Mouse (Mus musculus) gastrocnemius, adult 8-10 months (tissue): ENCODE data around the gene Gaa. TPM values are rescaled to one million over a fixed set of nuclear protein-coding genes. Genes with fewer than 3 reads are reported as not detected.
"Not testable (repeated sequence)": the region's sequence is repeated elsewhere in the genome, so short reads cannot be mapped to it uniquely, and the experiment has no call there.

ENCODE experiments used
- DNase-seq, 2 experiments: peaks; one replicate each; pipeline ENCODE4 v3.0.0; 2022; ENCODE audit warnings: low spot score in 2 of 2
- total RNA-seq, 4 experiments: library from RNA; stranded (reverse); gene quantifications; 2 replicates each; pipeline ENCODE4 v1.2.4; 2022

Gene Gaa
- total RNA-seq, 4 experiments from 2014 or later: 187 to 198 (median 192) TPM

DNA sequence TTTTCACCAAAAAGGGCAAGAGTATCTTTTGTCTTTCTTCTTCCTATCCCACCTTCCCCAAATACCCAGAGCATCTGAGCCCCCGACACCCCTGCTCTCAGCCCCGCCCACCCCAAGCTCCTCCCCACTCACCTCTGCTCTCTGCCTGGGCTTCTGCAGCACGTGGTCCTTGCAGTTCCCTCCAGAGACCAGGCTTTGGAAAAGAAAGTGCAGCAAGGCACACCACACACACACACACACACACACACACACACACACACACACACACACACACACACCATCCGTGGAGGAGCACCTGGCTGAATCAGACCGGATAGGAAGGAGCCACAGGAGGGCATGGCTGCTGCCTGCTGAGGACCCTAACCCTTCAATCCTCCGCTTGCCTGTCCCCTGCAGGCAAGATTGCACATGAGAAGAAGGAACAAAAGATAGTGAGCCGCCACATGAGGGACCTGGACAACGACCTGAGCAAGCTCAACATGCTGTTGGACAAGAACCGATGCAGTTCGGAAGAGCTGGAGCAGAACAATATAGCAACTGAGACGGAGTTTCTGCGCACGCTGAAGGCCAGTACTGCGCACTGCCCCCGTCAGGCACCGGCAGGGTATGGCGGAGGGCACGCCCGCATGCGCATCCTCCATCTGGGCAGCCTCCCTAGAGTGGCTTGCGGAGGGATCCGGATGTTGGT lies 14.7 kb upstream of the Gaa start:
- no peak for DNase-seq

DNA sequence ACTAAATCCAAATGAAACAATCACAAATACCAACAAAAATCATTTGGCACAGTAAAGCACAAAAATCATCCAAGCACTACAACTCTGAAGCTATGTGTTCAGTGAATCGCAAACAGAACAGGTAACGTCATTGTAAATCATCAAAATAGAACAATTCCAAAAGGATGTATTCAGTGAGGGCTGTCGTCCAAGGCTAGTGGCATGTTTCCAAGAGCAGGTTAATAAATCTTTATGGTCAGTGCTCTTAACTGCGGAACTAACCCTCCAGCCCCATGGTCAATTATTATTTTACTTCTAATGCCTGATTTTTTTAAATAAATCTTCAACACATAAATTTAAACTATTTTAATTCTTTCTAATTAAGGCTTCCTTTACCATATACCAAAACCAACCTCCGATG lies 11.1 kb upstream of the Gaa start:
- not testable (repeated sequence) for DNase-seq

GRCm38 (mm10) chr11:119258216-119258571 lies 9.5 kb upstream of the Gaa start:
- DNase-seq: no peak

GRCm38 (mm10) chr11:119258572-119259322 lies 8.9 kb upstream of the Gaa start:
- DNase-seq: peak; percentile 52 to 55

GRCm38 (mm10) chr11:119259977-119260376 lies 7.7 kb upstream of the Gaa start:
- DNase-seq: no peak

- DNase-seq: no peak
These were observed 3.3 kb upstream of the Gaa start for GRCm38 (mm10) chr11:119264413-119264812.

DNA sequence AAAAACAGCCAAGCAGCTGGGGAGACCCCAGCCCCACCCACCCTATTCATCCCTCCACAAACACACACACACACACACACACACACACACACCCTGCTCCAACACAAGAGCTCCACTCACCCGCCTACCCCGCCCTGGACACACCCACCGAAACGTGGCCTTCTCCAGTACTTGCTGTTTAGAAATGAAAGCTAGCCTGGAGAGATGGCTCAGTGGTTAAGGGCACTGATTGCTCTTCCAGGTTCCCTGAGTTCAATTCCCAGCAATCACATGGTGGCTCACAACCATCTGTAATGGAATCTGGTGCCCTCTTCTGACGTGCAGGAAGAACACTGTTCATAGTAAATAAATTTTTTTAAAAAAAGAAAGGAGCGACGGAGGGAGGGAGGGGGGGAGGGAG lies 1.9 kb upstream of the Gaa start:
- DNase-seq: no peak

DNA sequence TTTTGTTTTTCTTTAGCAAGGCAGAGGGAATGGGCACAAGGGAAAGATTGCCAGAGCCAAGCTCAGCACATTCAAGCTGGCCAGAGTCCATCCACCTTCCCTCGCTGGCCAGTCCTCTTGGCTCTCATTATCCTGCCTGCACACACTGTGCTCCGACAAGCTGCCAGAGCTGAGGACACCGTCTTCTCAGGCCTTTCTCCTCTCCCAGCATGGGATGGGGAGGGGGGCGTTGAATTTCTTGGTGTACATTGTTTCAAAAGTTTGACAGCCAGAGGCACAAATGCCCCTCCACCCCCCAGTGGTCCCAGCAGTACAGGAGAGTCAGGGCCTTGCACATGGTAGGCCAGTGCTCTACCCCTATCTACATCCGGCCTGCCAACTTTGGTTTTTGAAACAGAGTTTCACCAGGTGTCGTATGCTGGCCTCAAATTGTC lies 429 bp upstream of the Gaa start:
- DNase-seq: peak in 1 of 2 experiments; percentile 59

GRCm38 (mm10) chr11:119268557-119269195 lies 989 bp downstream of the Gaa start:
- no peak for DNase-seq

GRCm38 (mm10) chr11:119272492-119272891 lies 4.8 kb downstream of the Gaa start:
- DNase-seq: not testable (repeated sequence)

GRCm38 (mm10) chr11:119273186-119273930 lies 5.7 kb downstream of the Gaa start:
- DNase-seq: no peak

GRCm38 (mm10) chr11:119281030-119281429 lies 13.3 kb downstream of the Gaa start:
- no peak for DNase-seq

GRCm38 (mm10) chr11:119285791-119286527 lies 18.3 kb downstream of the Gaa start:
- DNase-seq: no peak

DNA sequence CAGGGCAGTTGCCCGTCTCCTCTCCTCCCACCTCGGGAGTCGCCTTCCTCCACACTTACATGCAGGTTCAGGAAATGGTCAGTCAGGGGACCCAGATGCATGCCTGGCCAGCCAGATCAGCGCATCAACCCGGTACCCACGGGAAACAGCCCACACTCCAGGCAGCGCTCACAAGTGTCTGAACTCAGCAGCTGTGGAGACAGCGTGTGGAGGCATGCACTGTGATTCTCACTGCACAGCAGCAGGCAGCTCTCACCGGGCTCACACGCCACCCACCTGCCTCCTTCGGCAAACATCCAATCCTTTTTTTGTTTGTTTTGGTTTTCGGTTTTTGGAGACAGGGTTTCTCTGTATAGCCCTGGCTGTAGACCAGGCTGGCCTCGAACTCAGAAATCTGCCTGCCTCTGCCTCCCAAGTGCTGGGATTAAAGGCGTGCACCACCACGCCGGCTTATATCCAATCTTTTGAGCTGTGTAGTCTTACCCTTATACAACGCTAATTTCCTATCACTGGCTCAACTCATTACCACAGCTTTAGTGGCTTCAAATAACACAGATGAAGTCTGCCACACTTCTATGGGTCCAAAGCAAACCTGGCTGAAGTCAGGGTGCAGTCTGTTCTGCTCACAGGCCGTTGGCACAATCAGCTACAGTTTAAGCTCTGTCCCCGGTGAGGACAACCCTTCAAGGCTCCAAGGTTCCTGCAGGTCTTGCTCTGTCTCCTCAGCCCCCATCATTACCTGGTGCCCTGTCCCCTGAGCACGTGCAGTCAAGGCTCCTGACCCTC lies 19.7 kb downstream of the Gaa start:
- DNase-seq: no peak

GRCm38 (mm10) chr11:119292861-119293260 lies 25.2 kb downstream of the Gaa start:
- DNase-seq: not testable (repeated sequence)

DNA sequence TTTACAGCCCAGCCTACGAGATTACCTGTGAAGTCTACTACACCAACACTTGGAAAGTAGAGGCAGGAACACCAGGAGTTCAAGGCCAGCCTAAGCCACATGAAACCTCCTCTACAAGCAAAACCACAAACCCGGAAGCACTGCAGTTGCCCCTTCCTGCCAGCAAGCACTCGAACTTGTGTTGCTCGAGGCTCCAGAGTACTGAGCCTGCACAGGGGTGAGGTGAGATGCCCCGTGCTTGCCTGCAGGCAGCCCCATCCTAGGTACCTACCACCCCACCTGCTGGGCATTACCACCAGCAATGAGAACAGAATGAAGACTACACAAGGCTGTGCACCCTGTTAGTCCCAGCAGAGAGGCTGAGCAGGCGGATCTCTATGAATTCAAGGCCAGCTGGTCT lies 30.3 kb downstream of the Gaa start:
- no peak for DNase-seq

GRCm38 (mm10) chr11:119298917-119299316 lies 31.2 kb downstream of the Gaa start:
- DNase-seq: no peak

DNA sequence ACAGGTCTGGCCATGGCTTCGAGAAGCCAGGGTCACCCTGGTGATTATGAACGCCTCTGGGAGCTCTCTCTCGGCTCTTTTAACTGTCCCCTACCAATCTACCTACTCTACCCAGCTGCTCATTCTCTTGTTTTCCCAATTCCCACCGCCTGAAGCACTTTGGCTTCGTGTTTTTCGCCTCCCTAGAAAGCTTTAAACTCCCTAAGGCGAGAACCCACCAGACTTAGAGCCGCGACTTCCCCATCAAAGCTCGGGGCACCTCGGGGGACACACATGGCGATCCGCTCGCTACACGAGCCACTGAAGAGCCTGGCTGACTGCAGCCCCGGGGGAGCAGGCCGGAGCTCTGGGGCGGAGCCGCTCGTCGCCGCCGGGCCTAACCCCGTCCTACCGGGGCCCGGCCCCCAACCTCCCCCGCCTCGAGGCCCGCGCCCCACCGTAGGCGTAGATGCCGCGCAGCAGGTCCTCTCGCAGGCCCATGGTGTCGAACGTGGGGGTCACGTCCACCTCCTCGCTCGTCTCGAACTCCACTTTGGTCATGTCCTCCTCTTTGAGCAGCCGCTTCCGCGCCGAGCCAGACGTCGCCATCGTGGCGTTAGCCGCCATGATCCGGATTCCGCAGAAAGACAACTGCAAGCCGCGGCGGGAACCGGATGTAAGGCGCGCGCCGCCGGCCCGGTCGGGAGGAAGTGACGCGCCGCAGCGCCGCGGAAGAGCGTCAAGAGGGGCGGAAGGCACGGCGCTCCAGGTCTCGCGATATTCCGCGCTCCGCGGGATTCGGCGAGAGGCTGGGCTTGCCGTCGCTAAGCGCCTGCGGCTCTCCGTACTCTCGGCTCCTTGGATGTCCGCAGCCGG lies 31.9 kb downstream of the Gaa start, which contains the start of gene Eif4a3:
Eif4a3 (minus strand) TSS at position 699 of the 855 bp plus-strand sequence.
- peak; percentile 85 to 92 for DNase-seq
